Mouse (Mus musculus): ENCODE data around the gene Rtkn2.

Gene Rtkn2

DNA sequence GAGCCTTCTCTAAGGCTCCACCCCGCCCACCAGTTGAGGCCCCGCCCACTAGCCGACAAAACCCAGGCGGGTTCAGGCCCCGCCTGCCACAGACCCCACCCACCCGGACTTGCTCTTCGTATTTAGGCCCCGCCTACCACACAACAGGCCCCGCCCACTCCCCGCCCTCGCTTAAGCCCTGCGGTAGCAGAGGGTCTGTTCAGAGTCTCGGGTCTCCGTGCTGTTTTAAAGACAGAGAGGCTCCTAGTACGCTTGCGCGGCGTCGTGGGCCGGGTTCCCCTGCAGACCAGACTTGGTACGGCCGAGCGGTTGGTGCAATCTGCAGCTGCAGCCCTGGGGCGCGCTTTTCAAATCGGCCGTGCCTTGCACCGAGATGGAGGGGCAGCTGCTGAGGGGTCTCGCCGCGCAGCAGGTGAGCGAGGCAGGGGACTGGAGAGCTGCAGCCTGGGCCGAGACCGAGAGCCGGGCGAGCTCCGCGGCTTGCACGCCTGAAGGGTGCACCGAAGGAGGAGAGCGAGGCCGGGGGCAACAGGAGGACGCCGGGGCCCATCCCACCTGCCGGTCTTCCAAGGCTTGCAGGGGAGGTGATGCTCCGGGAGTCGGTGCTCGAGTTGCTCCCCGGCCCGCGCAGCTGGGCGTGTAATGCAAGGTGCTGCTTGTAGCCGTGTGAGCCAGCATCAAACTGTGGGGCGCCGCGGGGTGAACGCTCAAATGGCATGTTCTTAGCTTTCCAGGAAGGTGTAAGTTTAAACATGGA is at the start of gene Rtkn2:
Gene Rtkn2 (plus strand): TSS at position 170 of the 757 bp plus-strand sequence.
- DNase-seq (ENCODE audit: low read depth) = peak; percentile 74

DNA sequence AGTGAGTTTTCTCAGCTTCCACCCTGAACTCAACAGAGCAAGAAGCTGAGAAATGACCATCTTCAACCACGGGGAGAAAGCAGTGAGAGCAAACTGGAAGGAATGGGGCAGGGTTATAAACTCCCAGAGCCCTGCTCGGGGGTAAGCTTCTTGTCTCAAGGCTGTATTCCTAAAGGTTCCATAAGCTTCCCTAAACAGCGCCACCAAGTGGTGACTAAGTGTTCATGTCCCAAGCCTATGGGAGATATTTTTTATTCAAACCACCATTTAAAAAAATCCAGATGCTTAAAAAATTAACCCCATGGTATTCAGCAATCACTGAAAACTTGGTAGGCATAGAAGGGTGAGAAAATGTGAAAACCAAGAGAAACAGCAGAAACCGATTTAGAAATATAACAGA is 48.0 kb upstream of the Rtkn2 start:
- no peak for DNase-seq (ENCODE audit: low read depth)

DNA sequence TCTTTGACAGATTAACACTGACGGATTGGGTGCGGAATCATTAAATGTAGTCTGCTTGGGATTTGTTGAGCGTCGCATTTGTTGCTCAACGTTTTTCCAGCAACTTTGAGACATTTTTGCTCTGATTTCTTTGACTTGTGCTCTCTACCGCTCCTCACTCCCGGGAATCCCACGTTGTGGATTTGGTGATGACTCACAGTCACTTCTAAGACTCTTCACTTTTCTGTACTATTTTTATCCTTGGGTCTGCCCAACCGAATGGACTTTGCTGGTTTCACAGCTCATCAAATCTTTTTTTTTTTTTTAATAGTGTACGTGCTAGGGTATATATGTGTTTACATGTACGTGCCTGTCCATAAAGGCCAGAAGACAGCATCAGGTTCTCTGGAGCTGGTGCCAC is 46.6 kb upstream of the Rtkn2 start:
- no peak for DNase-seq (ENCODE audit: low read depth)

DNA sequence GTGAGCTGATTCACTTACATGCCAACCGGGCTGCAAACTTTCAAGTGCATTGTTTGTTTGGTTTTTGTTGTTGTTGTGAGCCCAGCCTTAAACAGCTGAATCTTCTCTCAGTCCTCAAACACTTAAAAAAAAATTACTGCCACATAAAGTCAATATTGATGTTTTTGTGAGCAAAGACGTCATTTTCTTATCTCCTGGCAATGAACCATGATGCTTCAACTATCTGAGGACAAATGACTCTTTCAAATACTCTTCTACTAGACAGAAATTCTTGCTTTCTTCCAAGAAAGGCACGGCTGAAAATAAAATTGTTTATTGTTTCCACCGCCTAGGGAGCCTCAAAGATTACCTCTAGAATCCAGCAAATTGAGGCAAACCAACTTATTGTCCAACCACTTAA is 42.4 kb upstream of the Rtkn2 start:
- DNase-seq (ENCODE audit: low read depth) = no peak

DNA sequence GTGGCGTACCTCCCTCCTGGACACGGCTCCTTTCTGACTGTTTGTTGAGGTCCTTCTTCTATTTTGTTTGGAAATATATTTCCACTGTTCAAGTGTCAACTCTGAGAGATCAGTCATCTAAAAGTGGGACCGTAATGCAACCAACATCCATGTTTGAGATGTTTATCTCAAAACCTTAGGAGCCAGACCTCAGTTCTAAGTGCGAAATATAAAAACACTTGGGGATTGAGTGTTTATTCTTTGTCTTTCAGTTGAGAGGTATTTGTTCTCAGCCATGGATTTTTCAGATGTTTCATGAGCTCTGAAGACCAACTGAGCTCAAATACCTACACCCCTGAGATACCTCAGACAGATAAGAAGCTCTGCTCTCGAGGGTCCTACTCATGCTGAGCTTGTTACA is 41.6 kb upstream of the Rtkn2 start:
- DNase-seq (ENCODE audit: low read depth) = no peak

DNA sequence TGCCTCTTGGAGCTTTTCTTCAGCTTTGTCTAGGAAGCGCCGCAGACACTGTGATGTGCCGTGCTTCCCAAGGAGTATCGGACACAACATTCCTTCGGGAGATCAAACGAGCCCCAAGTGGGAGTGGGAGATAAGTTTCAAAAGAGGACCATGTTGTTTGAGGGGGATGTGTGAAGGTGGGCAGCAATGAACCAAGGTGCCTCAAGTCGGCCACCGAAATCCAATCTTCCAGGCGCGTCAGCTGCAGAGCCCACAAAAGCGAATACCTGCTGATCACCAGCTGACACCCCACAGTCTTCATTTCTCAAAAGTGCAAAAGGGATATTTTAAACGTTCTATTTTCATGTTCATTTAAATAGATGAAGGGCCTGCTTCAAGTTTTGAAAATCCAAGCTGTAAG is 39.8 kb upstream of the Rtkn2 start:
- no peak for DNase-seq (ENCODE audit: low read depth)

DNA sequence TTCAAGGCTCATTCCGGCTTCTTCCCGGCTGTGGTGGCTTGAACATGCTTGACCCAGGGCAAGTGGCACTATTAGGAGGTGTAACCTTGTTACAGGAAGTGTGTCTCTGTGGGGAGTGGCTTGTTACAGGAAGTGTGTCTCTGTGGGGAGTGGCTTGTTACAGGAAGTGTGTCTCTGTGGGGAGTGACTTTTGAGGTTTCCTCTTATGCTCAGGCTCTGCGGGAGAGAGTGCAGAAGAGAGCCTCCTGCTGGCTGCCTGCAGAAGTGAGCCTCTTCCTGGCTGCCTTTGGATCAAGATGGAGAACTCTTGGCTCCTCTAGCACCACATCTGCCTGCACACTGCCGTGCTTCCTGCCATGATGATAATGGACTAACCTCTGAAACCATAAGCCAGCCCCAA is 35.9 kb upstream of the Rtkn2 start:
- DNase-seq (ENCODE audit: low read depth) = no peak

DNA sequence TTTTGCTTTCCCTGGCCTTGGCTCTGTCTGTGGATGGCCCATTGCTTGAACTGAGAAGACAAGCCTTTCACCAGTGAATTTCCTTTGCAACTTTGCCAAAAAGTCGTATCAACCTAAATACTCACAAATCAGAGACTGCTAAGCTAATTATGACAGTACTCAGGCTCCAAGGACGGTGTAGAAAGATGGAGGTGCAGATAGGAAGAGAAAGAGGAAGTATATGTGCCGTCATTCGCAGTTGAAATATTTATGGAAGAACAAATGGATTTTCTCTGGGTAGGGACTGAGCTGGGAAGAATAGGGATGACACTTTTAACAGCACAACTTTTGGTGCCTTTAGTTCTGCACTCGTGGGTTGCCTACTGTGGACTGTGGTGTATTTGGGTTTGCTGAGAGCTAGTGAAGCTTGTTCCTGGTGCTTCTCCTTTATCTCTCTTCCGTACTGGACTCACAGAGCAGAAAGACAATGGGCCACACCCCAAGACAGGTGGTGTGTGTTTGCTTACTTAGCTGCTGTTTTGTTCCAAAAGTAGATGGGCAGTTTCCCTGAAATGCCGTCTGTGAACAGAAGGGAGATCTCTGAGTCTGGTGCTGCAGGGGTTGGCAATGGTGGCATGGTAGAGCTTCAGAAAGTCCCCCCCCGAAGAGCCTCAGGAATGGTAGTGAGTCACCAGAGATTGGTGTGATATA is 29.2 kb upstream of the Rtkn2 start:
- no peak for DNase-seq (ENCODE audit: low read depth)

DNA sequence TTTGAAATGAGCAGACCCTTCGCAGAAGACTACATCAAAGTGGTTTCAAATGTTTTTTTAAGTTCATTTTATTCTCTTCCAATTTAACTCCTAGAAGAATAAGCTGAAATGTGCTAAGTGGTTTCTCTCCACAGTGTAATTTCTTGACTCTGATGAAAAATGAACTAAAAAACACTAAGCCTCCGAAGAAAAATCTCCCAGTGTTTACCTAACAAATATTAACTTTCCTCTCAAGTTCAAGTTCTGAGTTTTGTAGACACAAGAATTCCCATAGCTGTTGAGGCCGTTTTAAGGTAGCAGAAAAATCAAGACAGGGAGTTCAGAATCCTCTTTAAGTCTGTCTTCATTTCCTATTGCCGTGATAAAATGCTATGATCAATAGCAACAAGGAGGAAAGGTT is 27.7 kb upstream of the Rtkn2 start:
- DNase-seq (ENCODE audit: low read depth) = no peak

DNA sequence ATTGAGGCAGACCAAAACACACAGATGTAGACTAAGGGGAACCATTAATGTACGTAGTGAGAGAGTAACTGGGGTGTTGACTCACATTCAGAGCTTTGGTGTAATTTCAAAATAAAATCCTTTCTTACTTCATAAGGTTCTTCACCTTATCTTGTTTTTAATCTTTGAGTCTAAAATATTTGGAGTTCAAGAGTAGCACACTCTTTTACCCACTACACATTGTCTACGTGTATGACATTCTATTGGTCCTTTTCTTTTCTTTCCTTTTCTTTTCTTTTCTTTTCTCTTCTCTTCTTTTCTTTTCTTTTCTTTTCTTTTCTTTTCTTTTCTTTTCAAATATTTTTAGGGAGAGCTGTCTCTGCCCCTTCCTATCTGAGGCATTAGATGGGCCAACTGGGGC is 23.4 kb upstream of the Rtkn2 start:
- no peak for DNase-seq (ENCODE audit: low read depth)

DNA sequence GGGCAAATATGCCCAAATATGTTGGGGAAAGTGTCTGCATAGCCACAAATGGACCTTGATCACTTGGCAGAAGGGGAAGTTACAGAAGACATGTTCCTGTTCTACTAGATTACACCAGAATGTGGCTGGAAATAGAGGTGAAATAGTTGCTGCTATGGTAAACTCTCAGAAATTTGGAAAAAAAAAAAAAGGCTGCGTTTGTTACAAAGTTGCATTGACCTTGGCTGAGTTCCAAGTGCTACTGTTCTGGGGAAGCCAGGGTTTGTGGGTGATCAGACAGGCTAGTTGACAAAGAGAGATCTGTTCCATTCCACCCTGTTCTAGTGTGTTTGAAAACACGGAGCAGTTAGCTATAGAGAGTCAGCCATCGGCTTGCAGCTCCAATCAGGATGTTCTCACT is 19.4 kb upstream of the Rtkn2 start:
- DNase-seq (ENCODE audit: low read depth) = no peak

GRCm38 (mm10) chr10:67962496-67962895 is 16.9 kb upstream of the Rtkn2 start:
- no peak for DNase-seq (ENCODE audit: low read depth)

DNA sequence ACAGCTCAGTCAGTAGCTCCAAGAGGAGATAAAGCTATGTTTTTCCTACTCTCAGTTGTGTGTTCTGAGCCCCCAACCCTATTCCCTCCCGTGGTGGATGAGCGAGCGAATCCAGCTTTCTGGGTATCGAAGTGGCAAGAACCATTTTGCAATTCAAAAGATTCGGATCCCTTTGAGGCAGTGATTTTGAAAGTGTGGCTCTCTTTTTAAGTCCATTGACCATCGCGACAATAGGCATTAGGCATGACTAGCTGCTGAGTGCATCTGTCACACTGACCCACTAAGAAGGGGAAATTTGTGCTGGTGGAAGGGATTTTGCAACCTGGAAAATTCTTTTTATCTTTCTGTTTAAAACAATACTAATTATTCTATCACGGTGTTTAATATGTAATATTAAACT is 15.3 kb upstream of the Rtkn2 start:
- DNase-seq (ENCODE audit: low read depth) = no peak

DNA sequence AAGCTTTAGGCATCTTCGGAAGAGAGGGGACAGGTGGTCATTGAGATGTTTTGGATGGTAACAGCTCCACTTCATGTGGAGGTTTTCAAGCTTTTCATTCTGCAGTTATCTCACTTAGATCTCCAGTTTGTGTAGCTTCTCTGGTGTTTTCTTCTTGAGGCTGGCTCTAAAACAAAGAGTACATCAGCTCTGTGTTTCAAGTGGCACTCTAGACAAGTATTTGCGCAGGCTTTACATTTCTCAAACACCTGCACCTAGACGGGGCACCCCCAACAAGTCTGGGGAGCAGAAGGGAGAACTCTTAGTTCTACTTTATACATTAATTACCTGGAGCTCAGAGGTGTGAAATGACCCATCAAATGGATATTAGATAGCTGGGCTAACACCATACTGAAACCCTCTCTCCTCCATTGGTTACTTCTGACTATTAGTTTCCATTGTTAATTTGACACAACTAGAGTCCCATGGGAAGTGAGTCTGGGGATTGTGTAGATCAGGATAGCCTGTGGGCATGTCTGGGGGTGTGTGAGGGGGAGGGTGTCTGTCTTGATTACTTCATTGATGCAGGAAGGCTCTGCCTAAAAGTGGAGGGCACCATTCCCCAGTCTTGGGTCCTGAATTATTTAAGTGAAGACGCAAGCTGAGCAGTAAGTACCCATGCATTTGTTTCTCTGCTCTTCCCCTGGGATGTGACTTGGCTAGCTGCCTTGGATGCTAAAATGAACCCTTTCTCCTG is 14.0 kb upstream of the Rtkn2 start:
- DNase-seq (ENCODE audit: low read depth) = no peak

DNA sequence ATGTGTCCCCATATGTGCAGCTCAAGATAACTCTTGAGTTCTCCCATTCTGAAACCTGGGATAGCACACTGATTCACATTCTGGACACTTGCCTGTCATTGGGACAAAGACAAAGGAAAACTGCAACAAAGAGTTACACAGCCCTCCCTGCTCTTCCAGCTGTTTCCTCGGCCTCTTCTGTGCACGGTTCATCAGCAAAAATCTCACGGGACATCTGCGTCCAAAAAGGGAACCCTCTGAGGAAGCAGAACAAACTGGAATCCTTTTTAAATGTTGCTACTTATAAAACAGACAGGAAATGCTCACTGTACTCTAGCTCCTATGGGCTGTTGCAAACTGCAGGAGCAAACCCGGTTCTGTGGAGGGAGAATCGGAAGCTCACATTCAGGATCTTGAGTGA is 13.3 kb upstream of the Rtkn2 start:
- DNase-seq (ENCODE audit: low read depth) = no peak

DNA sequence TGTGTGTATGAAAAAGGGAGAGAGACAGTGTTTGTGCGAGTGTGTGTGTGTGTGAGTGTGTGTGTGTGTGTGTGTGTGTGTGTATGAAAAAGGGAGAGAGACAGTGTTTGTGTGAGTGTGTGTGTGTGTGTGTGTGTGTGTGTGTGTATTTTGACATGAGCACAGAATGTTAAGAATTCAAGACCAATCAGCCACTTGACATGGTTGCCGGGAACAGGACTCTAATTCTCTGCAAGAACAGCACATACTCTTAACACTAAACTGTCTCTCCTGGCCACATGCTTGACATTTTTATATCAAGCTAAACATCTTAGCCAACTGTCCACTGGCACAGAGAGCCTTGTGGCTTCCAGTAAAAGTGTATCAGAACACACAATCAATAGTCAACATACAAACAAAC is 12.4 kb upstream of the Rtkn2 start:
- DNase-seq (ENCODE audit: low read depth) = no peak

DNA sequence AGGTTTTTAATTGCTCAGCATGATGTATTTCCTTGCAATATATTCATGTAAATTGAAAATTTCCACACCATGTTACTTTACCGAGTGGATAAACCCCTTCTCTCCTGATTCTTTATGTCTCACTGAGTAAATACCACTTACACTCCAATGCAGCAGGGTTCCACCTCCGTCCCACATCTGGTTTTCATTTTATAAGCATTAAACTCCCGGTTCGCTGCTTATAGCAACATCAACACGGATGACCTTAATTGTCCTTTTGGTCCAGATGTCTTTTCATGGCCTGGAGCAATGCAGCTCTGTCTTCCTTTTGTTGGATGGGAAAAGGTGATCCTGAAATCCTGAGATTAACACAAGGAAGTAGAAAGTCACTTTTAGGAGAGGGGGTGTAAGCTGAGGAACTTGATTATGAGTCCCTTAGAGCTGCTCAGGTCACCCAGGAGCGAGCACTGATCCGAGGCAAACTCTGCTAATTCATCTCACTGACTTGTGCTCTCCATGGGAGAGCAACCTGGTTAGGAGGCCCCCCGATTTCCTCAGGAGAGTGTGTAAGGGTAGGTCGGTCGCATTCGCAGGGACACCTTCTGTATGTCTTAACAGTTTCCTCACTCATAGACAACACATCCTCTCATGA is 8.1 kb upstream of the Rtkn2 start:
- DNase-seq (ENCODE audit: low read depth) = no peak

- DNase-seq (ENCODE audit: low read depth) = no peak
These were observed 2.1 kb upstream of the Rtkn2 start for GRCm38 (mm10) chr10:67977271-67977670.

DNA sequence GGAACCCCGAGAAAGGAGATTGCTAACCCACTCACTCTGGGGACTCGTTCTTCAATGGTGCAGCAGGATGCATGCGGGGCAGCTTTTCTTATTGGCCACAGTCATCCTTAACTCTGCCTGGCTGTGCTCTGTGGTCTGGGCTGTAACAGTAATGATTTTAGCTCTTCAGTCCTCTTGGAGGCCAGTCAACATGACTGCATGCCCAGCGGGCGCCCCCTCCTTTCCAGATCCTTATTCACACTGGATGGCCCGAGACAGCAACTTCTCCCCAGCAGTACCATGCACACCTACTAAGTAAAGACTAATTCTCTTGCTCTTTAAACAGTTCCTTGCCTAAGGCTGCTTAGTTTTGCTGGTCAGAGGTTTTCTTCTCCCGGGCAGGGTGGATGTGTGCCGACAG is 4.4 kb downstream of the Rtkn2 start:
- DNase-seq (ENCODE audit: low read depth) = no peak

DNA sequence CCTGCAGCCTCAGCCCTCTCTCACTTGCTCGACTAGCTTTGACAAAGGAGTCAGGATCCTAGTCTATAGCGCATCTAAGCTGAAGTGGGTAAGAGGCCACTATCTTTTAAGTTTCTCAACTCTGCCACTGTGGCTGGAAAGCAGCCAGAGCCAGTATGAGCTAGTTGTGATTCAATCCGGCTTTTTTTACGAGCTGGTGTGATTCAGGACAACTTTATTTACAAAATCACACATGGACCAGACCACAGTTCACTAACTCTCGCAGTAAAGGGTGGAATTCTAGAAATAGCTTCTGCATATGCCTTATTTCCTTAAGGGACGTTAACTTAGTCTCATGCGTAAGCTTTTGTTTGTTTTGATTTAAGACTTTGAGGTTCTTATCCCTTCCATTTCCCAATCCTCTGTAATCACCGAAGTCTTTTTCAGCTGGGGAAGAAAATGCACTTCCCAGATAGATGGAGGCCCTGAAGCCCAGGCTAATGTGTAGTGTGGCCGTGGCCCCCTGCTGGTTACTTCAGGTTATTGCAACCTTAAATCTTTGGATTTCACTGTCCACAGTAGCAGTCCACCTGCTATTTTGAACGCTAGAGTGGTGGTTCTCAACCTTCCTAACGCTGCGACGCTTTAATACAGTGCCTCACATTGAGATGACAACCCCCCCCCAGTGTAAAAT is 5.0 kb downstream of the Rtkn2 start:
- DNase-seq (ENCODE audit: low read depth) = no peak

GRCm38 (mm10) chr10:67985100-67985499 is 5.7 kb downstream of the Rtkn2 start:
- DNase-seq (ENCODE audit: low read depth) = no peak

DNA sequence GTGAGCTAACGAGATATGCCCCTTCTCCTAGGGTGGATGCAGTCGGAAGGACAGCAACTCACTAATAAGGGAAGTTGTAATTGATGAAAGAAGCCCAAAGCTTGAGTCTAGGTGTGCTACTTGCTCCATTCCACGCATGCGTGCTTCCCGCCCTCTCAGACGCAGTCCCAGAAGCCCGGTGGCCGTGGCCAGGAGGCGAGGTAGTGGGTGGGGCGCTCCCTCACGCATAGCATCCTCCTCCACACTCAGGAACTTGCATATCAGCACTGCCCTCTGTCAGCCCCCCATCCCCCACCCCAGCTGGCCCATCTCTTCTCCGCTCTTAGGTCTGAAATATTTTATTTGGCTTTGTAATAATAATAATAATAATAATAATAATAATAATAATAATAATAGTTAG is 16.0 kb downstream of the Rtkn2 start:
- no peak for DNase-seq (ENCODE audit: low read depth)
